Mouse (Mus musculus) embryo, embryonic 11 days (tissue): Measurements from ENCODE around the gene Ubxn11.

ENCODE experiments used
- DNase-seq: peaks from one replicate; pipeline ENCODE4 v3.0.0-alpha.2; 2015

Ubxn11 gene

DNA sequence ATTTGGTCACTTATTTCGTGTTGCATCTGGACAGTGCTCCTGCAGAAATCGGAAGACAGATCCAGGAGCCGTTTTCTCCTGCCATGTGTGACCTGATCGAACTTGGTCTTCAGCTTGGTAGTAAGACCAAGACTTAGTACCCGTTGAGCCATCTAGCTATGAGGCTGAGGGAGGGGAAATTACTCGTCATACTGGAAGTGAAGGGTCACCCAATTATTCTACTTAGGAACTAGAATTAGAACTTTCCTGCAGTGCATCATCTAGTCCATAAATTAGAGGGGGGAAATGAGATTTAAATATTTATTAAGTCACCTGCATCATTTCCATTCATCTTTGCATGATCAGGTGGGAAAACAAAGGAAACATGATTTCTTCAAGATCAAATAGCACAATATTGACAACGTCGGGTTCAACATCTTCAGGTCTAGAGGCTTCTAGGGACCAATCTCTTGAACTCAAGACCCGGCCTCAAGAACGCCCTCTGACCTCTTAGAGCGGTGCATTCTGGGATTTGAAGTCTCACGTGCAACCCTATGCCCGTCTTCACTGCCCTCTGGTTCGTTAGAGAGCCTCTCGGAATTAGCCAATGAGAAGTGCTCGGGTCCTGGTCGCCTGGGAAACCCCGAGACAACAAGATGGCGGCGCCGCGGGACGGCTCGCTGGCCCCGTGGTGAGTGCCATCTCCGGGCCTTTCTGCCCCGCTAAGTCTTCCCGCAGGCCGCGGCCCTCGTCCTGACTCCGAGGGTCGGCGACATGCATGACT, at the start of gene Ubxn11:
Gene Ubxn11, plus strand, starts transcription at position 592 of the 763 bp plus-strand sequence.
- DNase-seq: peak; percentile 95

GRCm38 (mm10) chr4:134053538-134053937, 48.8 kb upstream of the Ubxn11 start, which contains the start of gene Zfp683:
Gene Zfp683 (plus strand): TSS chr4:134053838.
- no peak for DNase-seq

DNA sequence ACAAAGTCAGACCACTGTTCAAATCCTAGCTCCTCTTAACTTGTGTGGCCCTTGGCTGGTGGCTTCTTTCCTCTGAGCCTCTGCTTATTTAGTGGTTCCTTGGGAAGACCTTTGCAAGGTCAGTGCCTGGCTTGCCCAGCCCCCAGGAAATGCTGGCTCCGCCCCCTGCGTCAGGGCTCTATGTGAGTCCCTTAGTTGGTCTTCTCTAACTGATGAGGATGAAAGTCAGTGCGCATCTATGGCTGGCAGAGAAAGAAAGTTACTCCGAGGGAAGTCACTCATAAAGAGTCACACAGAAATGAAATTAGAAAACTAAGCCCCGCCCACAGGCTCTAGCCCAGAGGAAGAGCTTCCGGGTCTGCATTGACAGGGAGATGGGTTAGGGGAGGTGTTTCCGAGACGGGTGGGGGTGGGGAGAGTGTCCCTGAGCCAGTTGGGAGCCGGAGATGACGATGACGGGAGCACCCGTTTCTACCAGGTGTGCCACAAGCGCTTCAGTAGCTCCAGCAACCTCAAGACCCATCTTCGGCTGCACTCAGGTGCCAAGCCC, 44.1 kb upstream of the Ubxn11 start:
- no peak for DNase-seq

DNA sequence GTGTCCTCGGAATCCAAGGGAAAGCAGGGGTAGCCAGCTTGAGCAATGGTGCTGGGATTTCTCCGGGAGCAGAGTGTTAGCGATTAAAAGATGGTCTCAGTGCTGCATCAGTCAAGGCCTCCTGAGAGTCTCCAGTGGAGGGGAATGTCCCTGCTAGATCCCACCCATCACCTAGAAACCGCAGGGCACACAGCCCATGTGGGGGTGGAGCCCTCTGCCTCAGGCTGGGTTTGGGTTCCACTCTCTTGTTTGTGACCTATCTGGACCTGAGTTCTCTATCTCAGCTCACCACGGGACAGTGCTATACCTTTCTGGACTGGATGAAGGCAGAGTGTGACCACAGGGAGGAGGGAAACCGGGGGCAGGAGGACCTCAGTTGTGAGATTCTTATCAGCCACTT, 43.5 kb upstream of the Ubxn11 start:
- DNase-seq: no peak

DNA sequence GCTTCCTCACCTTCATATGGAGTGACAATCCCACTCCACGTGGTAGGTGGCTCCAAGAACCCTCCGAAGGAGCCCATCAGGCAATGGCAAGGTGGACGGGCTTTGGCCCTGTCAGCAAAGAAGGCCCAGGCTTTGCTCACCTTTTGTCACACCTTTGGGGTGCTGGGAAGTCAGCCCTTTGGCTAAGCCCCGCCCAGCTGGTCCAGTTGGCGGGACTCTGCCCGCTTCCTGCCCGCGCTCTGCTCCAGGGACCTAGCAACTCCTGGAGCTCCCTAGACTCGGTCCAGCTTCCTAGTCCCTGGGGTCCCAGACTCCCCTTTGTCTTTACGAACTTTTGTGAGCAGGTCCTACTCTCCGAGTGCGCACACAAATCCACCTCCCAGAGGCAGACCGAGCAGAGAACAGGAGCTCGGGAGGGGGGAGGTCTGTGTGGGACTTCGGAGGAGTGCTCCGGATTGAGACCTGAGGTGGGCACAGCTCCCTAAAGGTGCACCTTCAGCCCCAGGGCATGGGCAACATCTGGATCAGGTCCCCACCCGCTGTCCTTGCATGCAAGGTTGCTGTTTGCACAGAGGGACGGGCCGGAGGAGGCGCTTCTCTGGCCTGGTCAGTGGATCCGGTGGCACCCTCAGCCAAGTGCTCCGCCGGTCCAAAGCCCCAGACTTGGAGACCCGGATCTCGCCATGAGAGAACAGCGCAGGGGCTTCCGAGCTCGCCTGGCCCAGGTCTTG, 42.1 kb upstream of the Ubxn11 start, which contains the start of gene Crybg2:
Gene Crybg2, plus strand, starts transcription at position 681 of the 731 bp plus-strand sequence.
- DNase-seq: no peak

DNA sequence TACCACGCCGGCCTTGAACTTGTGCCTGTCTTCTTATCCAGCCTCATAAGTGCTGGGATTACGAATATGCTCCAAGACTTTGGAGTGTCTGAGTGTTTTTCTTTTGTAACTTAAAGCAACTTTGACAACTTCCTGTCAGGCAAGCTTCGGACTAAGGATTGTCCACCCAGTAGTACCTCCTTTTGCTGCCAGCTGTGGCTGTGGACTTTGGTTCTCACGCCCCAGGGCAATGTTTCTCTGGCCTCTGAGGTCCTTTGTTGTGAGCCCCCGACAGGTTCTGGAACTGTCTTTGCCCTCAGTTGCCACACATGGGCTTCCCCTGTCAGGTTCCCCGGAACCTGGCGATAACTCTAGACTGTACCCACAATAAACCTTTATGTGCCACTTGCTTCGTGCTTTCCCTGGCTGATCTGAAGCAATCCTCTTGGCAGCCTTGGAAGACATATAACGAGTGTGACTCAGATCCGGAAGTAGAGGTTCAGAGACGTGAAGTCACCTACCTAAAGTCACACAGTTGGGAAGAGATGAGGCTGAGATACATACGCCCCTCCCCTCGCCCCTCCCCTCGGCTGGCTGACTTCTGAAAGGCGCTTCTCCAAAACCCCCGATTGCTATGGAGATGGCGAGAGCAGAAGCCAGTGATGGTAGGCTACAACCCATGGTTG, 41.1 kb upstream of the Ubxn11 start:
- no peak for DNase-seq

DNA sequence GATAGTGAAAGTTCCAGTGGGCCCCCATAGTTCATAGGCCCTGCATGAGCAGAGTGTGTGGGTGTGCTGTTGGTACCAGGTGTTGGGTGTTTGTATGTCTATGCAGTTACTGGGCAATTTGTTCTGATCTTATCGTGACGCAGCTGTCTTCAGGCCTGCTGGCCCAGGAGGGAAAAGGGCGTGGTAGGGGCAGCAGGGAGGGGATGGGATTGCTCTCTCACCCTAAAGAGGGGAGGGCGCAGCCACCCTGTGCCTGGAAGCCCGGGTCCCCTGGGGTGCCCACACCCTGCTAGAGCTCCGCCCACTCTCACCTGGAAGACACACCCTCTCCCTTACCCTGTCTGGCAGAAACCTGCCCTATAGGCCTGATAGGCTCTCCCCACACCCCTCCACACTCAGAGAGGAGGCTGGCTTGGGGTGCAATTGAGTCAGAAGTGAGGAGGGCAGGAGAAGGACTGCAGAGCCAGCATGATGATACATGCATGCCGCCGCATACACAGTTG, 40.4 kb upstream of the Ubxn11 start:
- no peak for DNase-seq

DNA sequence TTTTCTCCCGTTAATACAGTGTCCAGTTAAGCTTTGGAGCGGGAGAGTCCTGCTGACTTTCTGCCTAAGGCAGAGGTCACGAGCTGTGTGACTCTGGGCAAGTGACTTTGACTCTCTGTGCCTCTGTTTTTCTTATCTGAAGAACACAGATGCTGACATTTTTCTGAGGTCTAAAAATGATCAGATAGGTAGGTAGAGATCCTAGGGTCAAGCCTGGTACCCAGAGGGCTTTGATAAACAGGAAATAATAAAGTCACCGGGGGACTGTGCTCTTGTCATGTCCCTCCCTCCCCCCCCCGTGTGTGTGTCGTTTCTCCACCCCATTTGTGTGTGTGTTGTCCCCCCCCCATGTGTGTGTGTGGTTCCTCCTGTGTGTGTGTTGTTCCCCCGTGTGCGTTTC, 39.8 kb upstream of the Ubxn11 start:
- no peak for DNase-seq

GRCm38 (mm10) chr4:134065431-134066004, 36.9 kb upstream of the Ubxn11 start:
- no peak for DNase-seq

DNA sequence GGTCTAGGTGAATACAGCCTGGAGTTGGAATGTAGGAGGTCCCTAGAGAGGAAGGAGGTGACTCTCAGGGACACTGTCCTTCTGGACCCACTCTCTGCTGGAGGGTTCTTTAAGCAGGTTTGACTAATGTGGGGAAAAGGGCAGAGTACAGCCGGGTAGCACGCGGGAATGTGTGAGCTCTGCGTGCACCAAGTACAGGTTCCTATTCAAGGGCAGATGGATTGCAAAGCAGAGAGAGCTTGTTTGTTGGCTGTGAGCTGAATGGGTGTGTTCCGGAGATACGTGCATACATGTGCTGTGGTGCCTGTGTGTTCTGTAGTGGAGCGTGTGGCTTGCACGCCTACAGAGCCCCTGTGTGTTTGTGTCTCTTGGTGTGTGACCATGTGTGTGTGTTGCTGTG, 35.0 kb upstream of the Ubxn11 start:
- no peak for DNase-seq

DNA sequence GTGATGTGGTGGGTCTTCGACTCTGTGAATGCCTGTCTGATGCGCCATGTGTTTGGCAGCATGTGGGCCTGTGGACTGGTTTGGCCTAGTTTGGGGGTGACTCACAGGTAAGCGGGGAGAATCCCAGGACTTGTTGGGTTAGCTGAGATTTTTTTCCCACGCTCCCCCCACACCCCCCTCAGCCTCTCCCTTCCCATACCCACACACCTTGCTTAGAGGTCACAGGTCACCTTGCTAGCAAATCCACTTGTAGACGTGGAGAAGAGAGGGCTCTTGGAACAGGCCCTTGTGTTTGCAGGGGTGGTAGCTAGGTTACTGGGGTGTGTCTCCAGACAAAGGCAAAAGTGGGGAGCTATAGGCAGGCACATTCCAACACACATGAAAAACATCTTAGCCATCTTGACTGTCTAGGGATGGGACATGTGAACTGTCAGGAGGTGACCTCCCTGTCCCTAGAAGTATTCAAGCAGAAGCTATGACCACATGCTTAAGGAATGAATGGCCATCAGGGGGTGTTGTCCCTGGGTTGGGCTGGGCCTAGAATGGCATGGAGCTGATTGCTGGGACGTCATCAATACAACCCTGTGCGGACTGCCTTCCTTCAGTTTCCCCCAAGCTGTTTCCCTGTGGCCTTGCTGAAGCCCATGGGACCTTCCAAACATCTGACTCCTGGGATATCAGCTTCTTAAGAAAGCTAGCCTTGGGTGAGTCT, 34.4 kb upstream of the Ubxn11 start:
- DNase-seq: no peak

DNA sequence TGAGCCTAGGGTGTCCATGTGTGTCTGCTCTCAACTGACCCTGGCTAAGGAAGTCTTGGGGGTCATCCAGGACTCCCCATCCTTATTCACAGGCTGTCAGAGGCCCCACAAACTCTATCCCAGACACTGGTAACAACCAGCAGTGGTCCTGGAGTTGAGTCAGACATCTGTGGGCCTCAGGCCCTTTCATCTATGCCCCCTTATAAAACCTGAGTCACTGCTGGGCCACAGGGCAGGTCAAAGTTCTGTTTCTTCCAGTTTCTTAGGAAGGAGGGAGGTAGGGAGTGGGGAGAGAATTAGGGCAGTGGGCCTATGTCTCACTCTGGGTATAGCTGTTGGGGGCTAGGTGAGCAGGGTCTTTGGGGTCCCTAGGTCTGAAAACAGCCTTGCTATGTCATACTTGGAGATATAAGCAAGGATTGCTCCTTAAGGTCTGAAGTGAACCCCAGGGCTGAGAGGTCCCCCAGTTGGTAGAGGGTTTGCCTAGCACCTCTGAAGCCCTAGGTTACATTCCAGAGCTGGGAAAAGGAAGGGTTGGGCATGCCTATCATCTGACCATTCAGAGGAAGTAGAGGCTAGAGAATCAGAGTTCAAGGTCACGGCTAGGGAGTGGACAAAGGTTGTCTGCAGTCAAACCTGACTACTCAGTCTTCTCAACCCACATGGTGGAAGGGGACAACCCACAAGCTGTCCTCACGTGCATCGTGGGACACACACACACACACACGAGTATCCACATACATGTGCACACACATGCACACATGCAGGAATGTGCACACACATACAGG, 33.4 kb upstream of the Ubxn11 start:
- no peak for DNase-seq

- DNase-seq: peak; percentile 90
Measured at GRCm38 (mm10) chr4:134078694-134079093, 23.7 kb upstream of the Ubxn11 start.

GRCm38 (mm10) chr4:134080674-134081073, 21.7 kb upstream of the Ubxn11 start:
- no peak for DNase-seq

DNA sequence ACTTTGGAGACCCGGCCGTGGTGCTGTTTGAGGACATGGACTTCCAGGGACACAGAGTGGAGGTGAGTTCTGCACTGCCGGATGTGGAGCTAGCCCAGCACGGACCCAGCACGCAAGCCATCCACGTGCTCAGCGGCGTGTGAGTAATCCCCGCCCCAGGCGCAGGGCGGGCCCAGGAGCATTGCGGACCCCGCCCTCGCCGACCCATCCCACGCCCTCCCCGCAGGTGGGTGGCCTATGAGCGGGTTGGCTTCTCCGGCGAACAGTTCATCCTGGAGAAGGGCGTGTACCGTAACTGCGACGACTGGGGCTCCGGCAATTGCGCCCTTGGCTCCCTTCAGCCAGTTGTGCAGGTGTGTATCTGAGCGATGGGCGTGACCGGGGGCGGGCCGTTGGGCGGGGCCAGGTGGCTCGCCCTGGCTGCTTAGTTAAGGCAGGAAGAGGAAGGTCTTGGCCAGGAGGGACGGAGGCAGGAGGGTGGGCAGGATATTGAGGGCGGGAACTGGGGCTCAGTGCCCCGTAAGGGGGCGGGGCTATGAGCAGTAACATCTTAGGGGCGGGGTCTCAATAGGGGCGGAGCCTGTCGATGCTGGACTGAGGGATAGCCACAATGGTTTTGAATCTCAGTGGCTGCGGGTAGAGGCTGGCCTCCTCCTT, 20.5 kb upstream of the Ubxn11 start:
- DNase-seq: peak; percentile 89

DNA sequence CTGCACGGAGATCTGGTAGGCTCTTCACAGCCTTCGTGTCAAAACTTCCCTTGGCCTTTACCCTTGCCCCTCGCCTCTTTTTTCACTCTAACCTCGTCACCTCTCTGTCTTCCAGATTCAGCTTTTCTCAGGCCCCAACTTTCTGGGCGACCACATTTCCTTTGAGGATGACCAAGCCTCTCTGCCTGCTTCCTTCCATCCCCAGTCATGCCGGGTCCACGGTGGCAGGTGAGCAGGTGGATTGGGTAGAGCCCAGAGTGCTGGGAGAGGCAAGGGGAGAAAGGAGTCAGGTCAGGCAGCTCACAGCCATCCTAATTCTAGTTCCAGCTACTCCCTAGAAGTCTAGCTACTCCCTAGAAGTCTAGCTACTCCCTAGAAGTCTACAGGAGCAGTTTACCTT, 19.9 kb upstream of the Ubxn11 start:
- DNase-seq: no peak

DNA sequence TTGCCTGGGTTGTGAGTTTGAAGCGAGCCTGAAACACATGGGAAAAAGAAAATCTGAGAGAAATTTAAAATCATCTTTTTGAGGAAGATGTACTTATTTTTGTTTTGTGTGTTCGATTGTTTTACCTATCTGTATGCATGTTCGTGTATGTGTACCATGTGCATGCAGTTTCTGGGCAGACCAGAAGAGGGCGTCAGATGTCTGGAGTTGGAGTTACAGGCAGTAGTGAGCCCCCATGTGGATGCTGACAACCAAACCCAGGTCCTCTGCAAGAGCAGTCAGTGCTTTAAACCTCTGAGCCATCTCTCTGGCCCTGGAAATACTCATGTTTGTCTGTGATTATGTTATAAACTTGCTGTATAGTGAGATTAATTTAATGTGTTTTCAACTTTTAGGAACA, 17.4 kb upstream of the Ubxn11 start:
- no peak for DNase-seq

DNA sequence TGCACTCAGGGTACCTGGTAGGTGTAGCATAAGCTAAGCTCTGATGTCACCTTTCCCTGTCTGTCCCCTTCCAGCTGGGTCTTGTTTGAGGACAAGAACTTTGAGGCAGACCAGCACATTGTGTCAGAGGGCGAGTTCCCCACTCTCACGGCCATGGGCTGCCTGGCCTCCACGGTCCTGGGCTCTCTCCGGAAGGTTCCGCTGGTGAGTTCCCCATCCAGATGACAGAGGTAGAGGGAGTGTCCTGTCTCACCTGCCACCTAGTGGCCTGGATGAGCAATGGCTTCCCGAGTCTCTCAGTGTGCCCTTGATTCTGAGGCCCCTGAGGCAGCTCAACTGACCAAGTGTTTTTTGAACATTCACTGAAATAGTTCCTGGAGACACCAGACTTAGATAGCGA, 15.0 kb upstream of the Ubxn11 start:
- peak; percentile 70 for DNase-seq

GRCm38 (mm10) chr4:134089029-134089428, 13.3 kb upstream of the Ubxn11 start:
- no peak for DNase-seq

- no peak for DNase-seq
Measured at GRCm38 (mm10) chr4:134090521-134091224, 11.7 kb upstream of the Ubxn11 start.
